Mouse (Mus musculus) liver, adult 2 months (tissue): ENCODE results near the gene Wbp2nl. TPM values are rescaled to one million over a fixed set of nuclear protein-coding genes. Genes with fewer than 3 reads are reported as not detected.

Experiments
- DNase-seq: peaks from one replicate; pipeline ENCODE4 v3.0.0-alpha.2; 2011; ENCODE audit warnings: low read depth, low spot score; ENCODE audit errors: extremely low read depth
- H3K27ac ChIP-seq: fragments of 200-500 bp; replicated peaks from 2 replicates; pipeline ENCODE4 v1.5.1; 2012; ENCODE audit warnings: low read depth, mild to moderate bottlenecking, control low read depth, inconsistent platforms, low read length; ENCODE audit not compliant: insufficient read depth
- H3K27me3 ChIP-seq: fragments of 200-500 bp; 2 replicates; pipeline ENCODE4 v1.6.1; 2012; ENCODE audit warnings: mild to moderate bottlenecking, moderate library complexity, low read length, inconsistent platforms; ENCODE audit not compliant: control insufficient read depth, insufficient read depth
- H3K36me3 ChIP-seq: fragments of 200-500 bp; 2 replicates; pipeline ENCODE4 v1.6.1; 2012; ENCODE audit warnings: low read length, inconsistent platforms; ENCODE audit not compliant: control insufficient read depth, insufficient read depth
- H3K4me1 ChIP-seq: fragments of 200-500 bp; 2 replicates; pipeline ENCODE4 v1.6.1; 2011; ENCODE audit warnings: low read length; ENCODE audit not compliant: control insufficient read depth, insufficient read depth
- H3K4me3 ChIP-seq: fragments of 200-500 bp; 2 replicates; pipeline ENCODE4 v1.5.1; 2011; ENCODE audit warnings: low read depth, mild to moderate bottlenecking, control low read depth, low read length, moderate library complexity; ENCODE audit not compliant: insufficient read depth
- H3K79me2 ChIP-seq: fragments of 200-500 bp; 2 replicates; pipeline ENCODE4 v1.6.1; 2012; ENCODE audit warnings: inconsistent platforms, mild to moderate bottlenecking, low read length, moderate library complexity; ENCODE audit not compliant: control insufficient read depth, insufficient read depth
- H3K9ac ChIP-seq: fragments of 200-500 bp; 2 replicates; pipeline ENCODE4 v1.6.1; 2012; ENCODE audit warnings: low read depth, mild to moderate bottlenecking, control low read depth, inconsistent platforms, low read length
- CTCF ChIP-seq: fragments of 200-500 bp; IDR thresholded peaks from 2 replicates; pipeline ENCODE4 v1.5.1; 2011; ENCODE audit warnings: low read depth, low read length, control low read depth
- POLR2A ChIP-seq: fragments of 200-500 bp; IDR thresholded peaks from 2 replicates; pipeline ENCODE4 v1.6.1; 2011; ENCODE audit warnings: low read length, control low read depth; ENCODE audit not compliant: insufficient read depth; ENCODE audit errors: extremely low read depth
- WGBS: fragments of 180-500 bp; shearing (Covaris S2); methylation state at CpG from one replicate; pipeline ENCODE4 v1.1.7; 2018; 5-methylcytosine and 5-hydroxymethylcytosine counted together
- polyA plus RNA-seq: library from polyadenylated mRNA; depleted of rRNA; stranded (reverse); fragments of >200 nt; gene quantifications from 2 replicates; pipeline ENCODE4 v1.2.3, GENCODE M21; 2012
- total RNA-seq: library from RNA; depleted of rRNA; stranded (reverse); fragments of >200 nt; gene quantifications from 2 replicates; pipeline ENCODE4 v1.2.3, GENCODE M21; 2014

Gene Wbp2nl
- total and polyA plus RNA-seq, 2 experiments, result not detected

GRCm38 (mm10) chr15:82274927-82275901 lies 23.5 kb upstream of the Wbp2nl start:
- Histone ChIP-seq H3K79me2 (no peaks in the 10 kb centered on the region), H3K9ac (no peak overlapping the region), H3K36me3 (no peaks in the 10 kb centered on the region), H3K4me3 (peak overlapping the region; percentile 36; the same call in 1 of the 2 replicates), H3K27ac (no peak overlapping the region), H3K27me3 (peaks cover 9% of the 10 kb centered on the region), H3K4me1 (peaks cover 3% of the 10 kb centered on the region; the same call in 1 of the 2 replicates)
- no peak for DNase-seq
- no peak for TF ChIP-seq CTCF
- WGBS, result 2% methylated on average over 83 of the region's 86 CpGs

DNA sequence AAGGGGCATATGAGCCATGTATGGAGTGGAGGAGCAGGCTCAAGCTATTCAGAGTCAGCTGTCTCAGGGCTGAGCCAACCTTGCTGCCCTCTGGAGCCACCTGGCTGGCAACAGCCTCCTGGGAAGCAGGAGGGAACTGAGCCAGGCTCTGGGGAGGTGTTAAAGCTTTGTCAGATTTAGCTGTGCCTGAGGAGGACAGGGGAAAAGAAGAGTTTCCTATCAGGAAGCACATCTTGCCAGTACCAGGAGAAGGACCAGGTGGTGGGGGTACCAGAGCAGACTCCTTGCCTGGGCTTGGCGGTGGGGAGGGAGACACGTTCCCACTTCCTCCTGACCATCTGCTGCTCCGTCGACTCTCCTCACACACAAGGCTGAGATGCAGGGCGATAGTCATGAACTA lies 21.2 kb upstream of the Wbp2nl start:
- Histone ChIP-seq H3K9ac (no peak overlapping the region), H3K36me3 (no peaks in the 10 kb centered on the region), H3K4me1 (peaks cover 3% of the 10 kb centered on the region; the same call in 1 of the 2 replicates), H3K4me3 (no peak overlapping the region), H3K27me3 (peaks cover 9% of the 10 kb centered on the region), H3K79me2 (no peaks in the 10 kb centered on the region), H3K27ac (no peak overlapping the region)
- 75% methylated on average over 5 of the region's 5 CpGs for WGBS
- TF ChIP-seq POLR2A, result no peak
- no peak for DNase-seq

- whole genome bisulfite sequencing, result 79% methylated on average over 4 of the region's 4 CpGs
- no peak for DNase-seq
- Histone ChIP-seq H3K27ac (no peak overlapping the region), H3K79me2 (no peaks in the 10 kb centered on the region), H3K27me3 (0 out of 2 replicates have a peak, but pooled peaks cover under 1% of the 10 kb centered on the region), H3K4me1 (no peaks in the 10 kb centered on the region), H3K36me3 (no peaks in the 10 kb centered on the region), H3K4me3 (no peak overlapping the region), H3K9ac (no peak overlapping the region)
- no peak for TF ChIP-seq POLR2A
- TF ChIP-seq CTCF, result no peak
Measured at GRCm38 (mm10) chr15:82280638-82281037, 18.1 kb upstream of the Wbp2nl start.

DNA sequence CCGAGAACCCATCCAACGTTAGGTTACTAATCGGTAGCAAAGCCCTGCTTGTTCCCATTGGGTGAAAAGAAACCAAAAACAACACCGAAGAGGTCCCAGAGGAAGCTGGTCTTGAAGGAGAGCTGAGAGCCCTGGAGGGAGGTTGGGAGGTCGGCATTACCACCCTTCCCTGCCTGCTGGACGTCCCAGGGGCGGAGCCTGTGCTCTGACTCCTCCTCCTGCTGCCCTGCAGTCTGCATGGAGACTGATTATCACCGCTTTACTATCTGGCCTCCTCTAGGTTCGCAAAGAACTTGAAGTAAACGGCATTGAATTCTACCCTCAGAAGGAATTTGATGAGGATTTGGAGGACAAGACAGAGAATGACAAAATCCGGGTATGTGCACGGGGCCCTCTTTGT lies 12.6 kb upstream of the Wbp2nl start:
- Histone ChIP-seq H3K4me1 (no peaks in the 10 kb centered on the region), H3K27me3 (no peaks in the 10 kb centered on the region), H3K36me3 (no peaks in the 10 kb centered on the region), H3K4me3 (no peak overlapping the region), H3K27ac (no peak overlapping the region), H3K9ac (no peak overlapping the region), H3K79me2 (no peaks in the 10 kb centered on the region)
- TF ChIP-seq POLR2A (no peak), CTCF (no peak)
- no peak for DNase-seq
- WGBS, result 66% methylated on average over 12 of the region's 12 CpGs

DNA sequence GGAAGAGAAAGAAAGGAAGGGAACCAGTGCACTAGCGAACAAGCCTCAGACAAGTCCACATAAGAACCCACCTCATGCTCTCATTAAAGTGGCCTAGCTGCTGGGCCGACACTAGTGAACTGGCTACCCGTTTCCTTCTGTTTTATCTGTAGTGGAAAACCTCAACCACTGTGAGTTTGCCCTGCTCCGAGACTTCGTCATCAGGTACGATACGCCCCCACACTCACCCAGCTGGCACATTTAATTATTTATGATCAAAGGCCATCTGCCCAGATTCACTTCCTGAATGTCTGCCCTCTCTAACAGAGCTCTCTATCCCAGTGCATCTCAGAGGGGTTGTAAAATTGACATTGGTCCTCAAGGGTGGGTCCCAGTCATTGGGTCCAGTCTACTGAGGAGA lies 8.5 kb upstream of the Wbp2nl start:
- Histone ChIP-seq H3K4me3 (no peak overlapping the region), H3K27me3 (no peaks in the 10 kb centered on the region), H3K4me1 (no peaks in the 10 kb centered on the region), H3K79me2 (no peaks in the 10 kb centered on the region), H3K27ac (no peak overlapping the region), H3K36me3 (no peaks in the 10 kb centered on the region), H3K9ac (no peak overlapping the region)
- TF ChIP-seq CTCF, result no peak
- TF ChIP-seq POLR2A, result no peak
- 48% methylated on average over 7 of the region's 7 CpGs for WGBS
- DNase-seq, result no peak

DNA sequence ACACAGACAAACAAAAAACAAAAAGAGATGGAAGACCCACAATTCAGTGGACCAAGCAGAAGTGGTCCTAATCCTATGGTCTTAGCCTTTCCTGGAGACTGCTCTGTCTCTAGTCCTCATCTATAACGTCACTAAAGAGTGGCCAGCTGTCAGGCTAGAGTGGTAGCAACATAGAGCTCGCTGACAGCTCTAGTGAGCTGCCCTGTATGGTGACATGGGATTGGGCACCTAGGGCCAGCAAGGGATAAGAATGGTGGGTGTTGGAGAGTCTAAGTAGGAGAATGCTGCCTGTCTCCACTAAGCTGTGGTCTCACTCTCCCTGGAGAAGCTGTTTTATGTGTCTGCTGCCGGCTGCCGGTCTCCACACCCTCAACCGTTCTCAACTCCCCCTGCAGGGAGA lies 5.9 kb upstream of the Wbp2nl start:
- DNase-seq, result no peak
- TF ChIP-seq POLR2A, result no peak
- no peak overlapping the region for H3K4me3 ChIP-seq
- no peaks in the 10 kb centered on the region for H3K4me1 ChIP-seq
- 56% methylated on average over 5 of the region's 5 CpGs for WGBS
- H3K27ac ChIP-seq, result no peak overlapping the region
- no peaks in the 10 kb centered on the region for H3K36me3 ChIP-seq
- H3K79me2 ChIP-seq, result no peaks in the 10 kb centered on the region
- H3K9ac ChIP-seq, result no peak overlapping the region
- no peaks in the 10 kb centered on the region for H3K27me3 ChIP-seq
